Mouse (Mus musculus) heart, postnatal 0 days (tissue): ENCODE measurements around the gene Ilk. TPM values are rescaled to one million over a fixed set of nuclear protein-coding genes. Genes with fewer than 3 reads are reported as not detected.

Experiments
- ATAC-seq: fragments of 200-750 bp; cut with Nextera tagmentation; 2 replicates; pipeline ENCODE4 v1.8.0; 2017; ENCODE audit warnings: low read depth, moderate number of reproducible peaks, moderate library complexity; ENCODE audit not compliant: insufficient read depth
- DNase-seq: peaks from one replicate; pipeline ENCODE4 v3.0.0-alpha.2; 2016; ENCODE audit warnings: low spot score
- H3K27ac ChIP-seq: fragments of 300-500 bp; sonication (generic); 2 replicates; pipeline ENCODE4 v1.5.1; 2014; ENCODE audit warnings: low read depth, mild to moderate bottlenecking
- H3K27me3 ChIP-seq: fragments of 300-500 bp; sonication (generic); 2 replicates; pipeline ENCODE4 v1.6.1; 2014; ENCODE audit warnings: low read length, mixed read lengths; ENCODE audit not compliant: control insufficient read depth, insufficient read depth
- H3K36me3 ChIP-seq: fragments of 300-500 bp; sonication (generic); replicated peaks from 2 replicates; pipeline ENCODE4 v1.6.1; 2014; ENCODE audit warnings: low read length, mixed read lengths; ENCODE audit not compliant: control insufficient read depth, insufficient read depth
- H3K4me1 ChIP-seq: fragments of 300-500 bp; sonication (generic); 2 replicates; pipeline ENCODE4 v1.6.1; 2014; ENCODE audit warnings: antibody characterized with exemption; ENCODE audit not compliant: control insufficient read depth, insufficient read depth
- H3K4me2 ChIP-seq: fragments of 300-500 bp; sonication (generic); 2 replicates; pipeline ENCODE4 v1.6.1; 2014; ENCODE audit warnings: low read depth, mild to moderate bottlenecking, low read length, moderate library complexity
- H3K4me3 ChIP-seq: fragments of 300-500 bp; sonication (generic); 2 replicates; pipeline ENCODE4 v1.5.1; 2014; ENCODE audit warnings: low read depth, low read length
- H3K9ac ChIP-seq: fragments of 300-500 bp; sonication (generic); replicated peaks from 2 replicates; pipeline ENCODE4 v1.6.1; 2014; ENCODE audit warnings: low read depth, low read length, mixed read lengths
- H3K9me3 ChIP-seq: fragments of 300-500 bp; sonication (generic); replicated peaks from 2 replicates; pipeline ENCODE4 v1.6.1; 2016; ENCODE audit warnings: low read length; ENCODE audit not compliant: control insufficient read depth
- CTCF ChIP-seq: IDR thresholded peaks from 2 replicates; pipeline ENCODE4 v1.5.1; 2016; ENCODE audit warnings: antibody characterized with exemption, control low read depth, low read depth
- EP300 ChIP-seq: IDR thresholded peaks from 2 replicates; pipeline ENCODE4 v1.6.1; 2016; ENCODE audit warnings: antibody characterized with exemption, low read depth
- WGBS: fragments of 180-500 bp; shearing (Covaris S2); extraction: QIAGEN DNeasy Blood & Tissue Kit; methylation state at CpG from one replicate; pipeline ENCODE4 v1.1.7; 2014; 5-methylcytosine and 5-hydroxymethylcytosine counted together
- polyA plus RNA-seq: library from polyadenylated mRNA; unstranded; fragments of >200 nt; fragmentation: Nextera tagmentation; extraction: Ambion mirVana; gene quantifications from 2 replicates; pipeline ENCODE4 v1.2.1, GENCODE M21; 2015
- total RNA-seq: library from RNA; depleted of rRNA; stranded (reverse); fragments of >200 nt; gene quantifications from 2 replicates; pipeline ENCODE4 v1.2.3, GENCODE M21; 2014; ENCODE audit warnings: low replicate concordance

The Ilk gene
- total and polyA plus RNA-seq, 2 experiments from 2014 or later, result 228 to 276 TPM

- H3K4me1 ChIP-seq, result peaks cover 9% of the 10 kb centered on the region
- H3K4me2 ChIP-seq, result peak within 1 kb of the TSS; percentile 70
- peak; percentile 98 for ATAC-seq
- no peaks in the 10 kb centered on the region for H3K9me3 ChIP-seq
- H3K27me3 ChIP-seq, result no peaks in the 10 kb centered on the region
- WGBS, result under 1% methylated on average over 64 of the region's 67 CpGs
- H3K36me3 ChIP-seq, result peaks cover 57% of the 10 kb centered on the region
- peak within 1 kb of the TSS; percentile 80 for H3K4me3 ChIP-seq
- peak within 1 kb of the TSS; percentile 73 for H3K27ac ChIP-seq
- TF ChIP-seq CTCF (peak; percentile 39), EP300 (no peak)
- peak within 1 kb of the TSS; percentile 83 for H3K9ac ChIP-seq
- peak; percentile 94 for DNase-seq
Measured at GRCm38 (mm10) chr7:105743926-105744590, 7.7 kb downstream of the Ilk start, which contains the start of gene Taf10. TSS of gene Taf10 (minus strand) at chr7:105744361.

GRCm38 (mm10) chr7:105747776-105748175 lies 11.4 kb downstream of the Ilk start:
- Histone ChIP-seq H3K27me3 (no peaks in the 10 kb centered on the region), H3K4me3 (no peak overlapping the region), H3K4me1 (0 out of 2 replicates have a peak, but pooled peaks cover 10% of the 10 kb centered on the region), H3K27ac (no peak overlapping the region), H3K9ac (no peak overlapping the region), H3K9me3 (no peaks in the 10 kb centered on the region), H3K4me2 (no peak overlapping the region), H3K36me3 (peaks cover 33% of the 10 kb centered on the region)
- ATAC-seq (no peak), DNase-seq (no peak)
- no peak for TF ChIP-seq CTCF
- 71% methylated on average over 2 of the region's 2 CpGs for WGBS

- Histone ChIP-seq H3K27me3 (no peaks in the 10 kb centered on the region), H3K9ac (peak within 1 kb of the TSS; percentile 56), H3K4me2 (peak within 1 kb of the TSS; percentile 81), H3K4me3 (peak within 1 kb of the TSS; percentile 58), H3K4me1 (0 out of 2 replicates have a peak, but pooled peaks cover 10% of the 10 kb centered on the region), H3K36me3 (peaks cover 42% of the 10 kb centered on the region), H3K27ac (peak within 1 kb of the TSS; percentile 14; the same call in 1 of the 2 replicates), H3K9me3 (no peaks in the 10 kb centered on the region)
- WGBS, result 16% methylated on average over 20 of the region's 20 CpGs
- DNase-seq, result peak; percentile 95
- ATAC-seq, result peak; percentile 96
- TF ChIP-seq EP300 (no peak), CTCF (no peak)
Measured at GRCm38 (mm10) chr7:105751491-105752433, 15.4 kb downstream of the Ilk start, which contains the start of gene Tpp1. TSS of gene Tpp1 (minus strand) at chr7:105752235.

- no peak for TF ChIP-seq EP300
- TF ChIP-seq CTCF, result no peak
- 78% methylated on average over 2 of the region's 2 CpGs for WGBS
- no peaks in the 10 kb centered on the region for H3K27me3 ChIP-seq
- no peak overlapping the region for H3K4me2 ChIP-seq
- ATAC-seq (no peak), DNase-seq (no peak)
- H3K4me3 ChIP-seq, result no peak overlapping the region
- H3K9me3 ChIP-seq, result no peaks in the 10 kb centered on the region
- 0 out of 2 replicates have a peak, but pooled peaks cover 10% of the 10 kb centered on the region for H3K4me1 ChIP-seq
- no peak overlapping the region for H3K27ac ChIP-seq
- H3K36me3 ChIP-seq, result peaks cover 49% of the 10 kb centered on the region
- H3K9ac ChIP-seq, result no peak overlapping the region
Measured at GRCm38 (mm10) chr7:105752716-105753115, 16.3 kb downstream of the Ilk start.

GRCm38 (mm10) chr7:105753281-105753680 lies 16.9 kb downstream of the Ilk start:
- 86% methylated on average over 10 of the region's 10 CpGs for WGBS
- Histone ChIP-seq H3K4me2 (no peak overlapping the region), H3K9me3 (no peaks in the 10 kb centered on the region), H3K4me1 (0 out of 2 replicates have a peak, but pooled peaks cover 10% of the 10 kb centered on the region), H3K27ac (no peak overlapping the region), H3K9ac (no peak overlapping the region), H3K4me3 (no peak overlapping the region), H3K27me3 (no peaks in the 10 kb centered on the region), H3K36me3 (peaks cover 51% of the 10 kb centered on the region)
- no peak for ATAC-seq
- no peak for DNase-seq
- no peak for TF ChIP-seq CTCF
- TF ChIP-seq EP300, result no peak
